Mouse (Mus musculus) hindbrain, embryonic 11.5 days (tissue): ENCODE results near the gene Mrpl28. TPM values are rescaled to one million over a fixed set of nuclear protein-coding genes. Genes with fewer than 3 reads are reported as not detected.
A peak's percentile ranks its signal among the peaks of the same experiment; 100 is the strongest.

Experiments used
- ATAC-seq: fragments of 200-750 bp; cut with Nextera tagmentation; 2 replicates; pipeline ENCODE4 v1.8.0; 2017; ENCODE audit warnings: mild to moderate bottlenecking, moderate TSS enrichment, moderate library complexity; ENCODE audit not compliant: low FRiP score
- DNase-seq: peaks from one replicate; pipeline ENCODE4 v3.0.0-alpha.2; 2015; ENCODE audit warnings: low spot score
- H3K27ac ChIP-seq: fragments of 300-500 bp; sonication (generic); 2 replicates; pipeline ENCODE4 v1.5.1; 2014; ENCODE audit warnings: mild to moderate bottlenecking, low read depth, low read length
- H3K27me3 ChIP-seq: fragments of 300-500 bp; sonication (generic); 2 replicates; pipeline ENCODE4 v1.6.1; 2014; ENCODE audit warnings: mild to moderate bottlenecking, low read length, moderate library complexity, mixed read lengths; ENCODE audit not compliant: control insufficient read depth, insufficient read depth
- H3K36me3 ChIP-seq: fragments of 300-500 bp; sonication (generic); 2 replicates; pipeline ENCODE4 v1.6.1; 2014; ENCODE audit warnings: mild to moderate bottlenecking, low read length, moderate library complexity, mixed read lengths; ENCODE audit not compliant: control insufficient read depth, insufficient read depth
- H3K4me1 ChIP-seq: fragments of 300-500 bp; sonication (generic); replicated peaks from 2 replicates; pipeline ENCODE4 v1.6.1; 2014; ENCODE audit warnings: low read length, mixed read lengths; ENCODE audit not compliant: control insufficient read depth, insufficient read depth
- H3K4me2 ChIP-seq: fragments of 300-500 bp; sonication (generic); replicated peaks from 2 replicates; pipeline ENCODE4 v1.6.1; 2014; ENCODE audit warnings: mild to moderate bottlenecking, low read depth, low read length
- H3K4me3 ChIP-seq: fragments of 300-500 bp; sonication (generic); 2 replicates; pipeline ENCODE4 v1.5.1; 2014; ENCODE audit warnings: low read depth, low read length
- H3K9ac ChIP-seq: fragments of 300-500 bp; sonication (generic); 2 replicates; pipeline ENCODE4 v1.6.1; 2014; ENCODE audit warnings: low read depth, low read length
- H3K9me3 ChIP-seq: fragments of 300-500 bp; sonication (generic); 2 replicates; pipeline ENCODE4 v1.6.1; 2016; ENCODE audit warnings: low read length; ENCODE audit not compliant: control insufficient read depth
- WGBS: fragments of 180-500 bp; shearing (Covaris S2); extraction: QIAGEN DNeasy Blood & Tissue Kit; methylation state at CpG from one replicate; pipeline ENCODE4 v1.1.7; 2014; 5-methylcytosine and 5-hydroxymethylcytosine counted together
- polyA plus RNA-seq: library from polyadenylated mRNA; unstranded; fragments of >200 nt; fragmentation: Nextera tagmentation; extraction: Ambion mirVana; gene quantifications from 2 replicates; pipeline ENCODE4 v1.2.1, GENCODE M21; 2014

The Mrpl28 gene
- polyA plus RNA-seq, 1 experiment from 2014 or later, result 244 TPM

- H3K4me3 ChIP-seq, result no peak overlapping the region
- H3K4me1 ChIP-seq, result peaks cover 7% of the 10 kb centered on the region
- no peak overlapping the region for H3K9ac ChIP-seq
- DNase-seq (no peak), ATAC-seq (no peak)
- H3K9me3 ChIP-seq, result no peaks in the 10 kb centered on the region
- no peak overlapping the region for H3K27ac ChIP-seq
- no peaks in the 10 kb centered on the region; the same call in 1 of the 2 replicates for H3K27me3 ChIP-seq
- WGBS, result 65% methylated on average over 5 of the region's 5 CpGs
- no peak overlapping the region for H3K4me2 ChIP-seq
- H3K36me3 ChIP-seq, result no peaks in the 10 kb centered on the region
These were observed 714 bp upstream of the Mrpl28 start for GRCm38 (mm10) chr17:26122431-26123140.

- DNase-seq (no peak), ATAC-seq (no peak)
- Histone ChIP-seq H3K9ac (peak overlapping the region; percentile 83; the same call in 1 of the 2 replicates), H3K27me3 (no peaks in the 10 kb centered on the region), H3K4me2 (peak overlapping the region; percentile 81), H3K36me3 (0 out of 2 replicates have a peak, but pooled peaks cover 3% of the 10 kb centered on the region), H3K4me1 (peaks cover 7% of the 10 kb centered on the region), H3K9me3 (no peaks in the 10 kb centered on the region), H3K27ac (no peak overlapping the region), H3K4me3 (peak overlapping the region; percentile 98)
- 88% methylated on average over 7 of the region's 7 CpGs for WGBS
These were observed 1.3 kb downstream of the Mrpl28 start for GRCm38 (mm10) chr17:26124560-26124959.

GRCm38 (mm10) chr17:26125226-26125625, 1.9 kb downstream of the Mrpl28 start:
- Histone ChIP-seq H3K9ac (no peak overlapping the region), H3K4me1 (peaks cover 7% of the 10 kb centered on the region), H3K36me3 (0 out of 2 replicates have a peak, but pooled peaks cover 3% of the 10 kb centered on the region), H3K4me3 (no peak overlapping the region), H3K27me3 (no peaks in the 10 kb centered on the region), H3K27ac (no peak overlapping the region), H3K9me3 (no peaks in the 10 kb centered on the region), H3K4me2 (no peak overlapping the region)
- DNase-seq, result no peak
- no peak for ATAC-seq
- WGBS, result 88% methylated on average over 10 of the region's 10 CpGs

- ATAC-seq, result peak; percentile 51; the same call in 1 of the 2 replicates
- H3K9ac ChIP-seq, result no peak overlapping the region
- no peak overlapping the region for H3K27ac ChIP-seq
These were observed 7.9 kb downstream of the Mrpl28 start for GRCm38 (mm10) chr17:26131062-26131732.

GRCm38 (mm10) chr17:26131856-26132853, 8.9 kb downstream of the Mrpl28 start:
- H3K9me3 ChIP-seq, result no peaks in the 10 kb centered on the region
- H3K27ac ChIP-seq, result no peak overlapping the region
- DNase-seq (no peak), ATAC-seq (no peak)
- H3K27me3 ChIP-seq, result no peaks in the 10 kb centered on the region
- 0 out of 2 replicates have a peak, but pooled peaks cover 3% of the 10 kb centered on the region for H3K36me3 ChIP-seq
- H3K9ac ChIP-seq, result no peak overlapping the region
- H3K4me2 ChIP-seq, result no peak overlapping the region
- no peaks in the 10 kb centered on the region for H3K4me1 ChIP-seq
- 89% methylated on average over 18 of the region's 18 CpGs for WGBS
- H3K4me3 ChIP-seq, result no peak overlapping the region

More at GRCm38 (mm10) chr17:26131062-26131732, 7.9 kb downstream of the Mrpl28 start:
- H3K9me3 ChIP-seq, result no peaks in the 10 kb centered on the region
- 0 out of 2 replicates have a peak, but pooled peaks cover 3% of the 10 kb centered on the region for H3K36me3 ChIP-seq
- no peak overlapping the region for H3K4me3 ChIP-seq
- H3K27me3 ChIP-seq, result no peaks in the 10 kb centered on the region
- H3K4me2 ChIP-seq, result no peak overlapping the region
- WGBS, result 84% methylated on average over 18 of the region's 18 CpGs
- DNase-seq, result no peak
- H3K4me1 ChIP-seq, result no peaks in the 10 kb centered on the region

- DNase-seq, result no peak
These were observed 13.9 kb downstream of the Mrpl28 start for GRCm38 (mm10) chr17:26137106-26137750.

GRCm38 (mm10) chr17:26137751-26138130, 14.4 kb downstream of the Mrpl28 start:
- Histone ChIP-seq H3K27me3 (no peaks in the 10 kb centered on the region), H3K4me2 (peak overlapping the region; percentile 87), H3K9ac (peak overlapping the region; percentile 32; the same call in 1 of the 2 replicates), H3K4me1 (peaks cover 3% of the 10 kb centered on the region; the same call in 1 of the 2 replicates), H3K36me3 (no peaks in the 10 kb centered on the region), H3K4me3 (peak overlapping the region; percentile 92; the same call in 1 of the 2 replicates), H3K9me3 (no peaks in the 10 kb centered on the region), H3K27ac (0 out of 2 replicates have a peak overlapping the region, but pooled peaks have one; percentile 7)
- ATAC-seq (peak; percentile 10; the same call in 1 of the 2 replicates), DNase-seq (no peak)
- 75% methylated on average over 2 of the region's 2 CpGs for WGBS

More at GRCm38 (mm10) chr17:26137106-26137750, 13.9 kb downstream of the Mrpl28 start:
- no peak for ATAC-seq
- Histone ChIP-seq H3K4me3 (no peak overlapping the region), H3K9ac (0 out of 2 replicates have a peak overlapping the region, but pooled peaks have one; percentile 32), H3K27me3 (no peaks in the 10 kb centered on the region), H3K27ac (no peak overlapping the region), H3K4me2 (peak overlapping the region; percentile 87; the same call in 1 of the 2 replicates), H3K9me3 (no peaks in the 10 kb centered on the region), H3K36me3 (no peaks in the 10 kb centered on the region), H3K4me1 (peaks cover 3% of the 10 kb centered on the region; the same call in 1 of the 2 replicates)
- 97% methylated on average over 11 of the region's 11 CpGs for WGBS
